Mouse (Mus musculus): ENCODE data around the gene Washc1. TPM values are rescaled to one million over a fixed set of nuclear protein-coding genes. Genes with fewer than 3 reads are reported as not detected.
A peak's percentile ranks its signal among the peaks of the same experiment; 100 is the strongest.

Gene Washc1
- total and polyA plus RNA-seq, 2 experiments from 2014 or later: 28.3 to 38.3 TPM

DNA sequence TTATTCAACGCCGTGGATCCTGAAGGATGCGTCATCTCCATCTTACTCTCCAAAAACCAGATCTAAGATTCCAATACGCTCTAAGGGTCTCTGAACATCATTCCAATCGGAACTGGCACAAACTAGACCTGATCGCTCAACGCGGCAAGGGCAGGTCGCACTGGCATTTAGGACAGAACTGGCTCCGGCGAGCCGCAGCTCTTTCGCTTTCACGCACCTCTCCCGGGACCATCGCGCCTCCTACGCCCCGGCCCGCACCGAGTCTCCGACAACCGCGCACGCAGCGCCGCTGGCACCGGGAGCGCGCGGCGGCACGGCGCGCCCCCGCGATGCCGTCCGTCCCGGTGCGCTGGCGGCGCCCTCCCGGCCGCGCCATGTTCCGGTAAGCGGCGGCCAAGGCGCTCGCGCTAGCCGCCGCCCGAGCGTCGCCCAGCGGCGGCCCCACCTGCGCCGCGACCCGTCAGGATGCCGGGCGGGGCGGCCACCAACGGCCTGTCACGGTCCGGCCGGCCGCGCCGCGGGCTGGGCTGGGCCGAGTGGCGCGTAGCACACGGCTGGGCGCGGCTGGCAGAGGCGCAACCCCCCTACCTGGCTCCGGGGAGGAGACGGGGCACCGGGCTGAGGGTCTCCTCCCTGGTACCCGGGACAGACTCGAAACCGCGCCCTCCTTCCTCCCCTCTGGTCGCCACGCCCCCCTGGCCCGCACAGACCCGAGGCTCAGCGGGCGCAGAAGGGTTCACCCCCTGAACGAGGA, 35.0 kb upstream of the Washc1 start:
- ATAC-seq (ENCODE audit: insufficient read depth, low read depth): peak; percentile 72
- Histone ChIP-seq H3K9me3 (replicated peaks; ENCODE audit: control insufficient read depth, low read length) (no peaks in the 10 kb centered on the region), H3K27ac (ENCODE audit: low read depth) (peak overlapping the region; percentile 88), H3K4me1 (ENCODE audit: control insufficient read depth, insufficient read depth) (peaks cover 3% of the 10 kb centered on the region; the same call in 1 of the 2 replicates), H3K4me2 (ENCODE audit: low read depth, low read length) (peak overlapping the region; percentile 86), H3K4me3 (ENCODE audit: low read depth, low read length) (peak overlapping the region; percentile 87), H3K9ac (replicated peaks; ENCODE audit: low read depth, low read length) (peak overlapping the region; percentile 79), H3K36me3 (replicated peaks; ENCODE audit: control insufficient read depth, insufficient read depth, low read length) (peaks cover 31% of the 10 kb centered on the region), H3K27me3 (ENCODE audit: control insufficient read depth, insufficient read depth, low read length) (no peaks in the 10 kb centered on the region)
- peak; percentile 31 for DNase-seq (ENCODE audit: low spot score)
- under 1% methylated on average over 86 of the region's 95 CpGs for WGBS
- TF ChIP-seq CTCF (IDR thresholded peaks at IDR 0.05; ENCODE audit: low read depth) (no peak), EP300 (IDR thresholded peaks at IDR 0.05; ENCODE audit: low read depth) (no peak)

DNA sequence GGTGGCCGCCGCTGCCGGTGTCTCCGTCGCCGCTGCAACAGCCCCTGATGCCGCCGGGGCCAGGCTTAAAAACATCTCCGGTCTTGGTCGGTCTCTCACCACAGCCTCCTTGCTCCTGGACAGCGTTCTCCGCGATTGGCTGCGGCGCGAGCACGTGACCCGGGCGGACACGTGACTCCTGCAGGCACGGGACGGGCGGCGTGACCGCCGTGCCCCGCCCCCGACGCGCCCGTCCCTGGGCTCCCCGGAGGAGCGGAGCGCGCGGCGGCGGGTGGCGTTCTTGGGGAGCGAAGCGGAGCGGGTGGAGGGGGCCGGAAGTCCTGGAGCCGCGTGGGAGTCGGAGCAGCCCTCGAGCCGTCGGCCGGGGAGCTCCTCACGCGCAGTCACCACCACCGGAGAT, 34.4 kb upstream of the Washc1 start, which contains the start of gene Ankrd12:
Gene Ankrd12, minus strand, starts transcription at position 156 of the 400 bp plus-strand sequence.
- H3K36me3 ChIP-seq (replicated peaks; ENCODE audit: control insufficient read depth, insufficient read depth, low read length): peaks cover 36% of the 10 kb centered on the region
- peak; percentile 99 for ATAC-seq (ENCODE audit: insufficient read depth, low read depth)
- WGBS: 3% methylated on average over 52 of the region's 53 CpGs
- H3K9ac ChIP-seq (replicated peaks; ENCODE audit: low read depth, low read length): peak within 1 kb of the TSS; percentile 79
- peaks cover 3% of the 10 kb centered on the region; the same call in 1 of the 2 replicates for H3K4me1 ChIP-seq (ENCODE audit: control insufficient read depth, insufficient read depth)
- H3K27ac ChIP-seq (ENCODE audit: low read depth): peak within 1 kb of the TSS; percentile 88
- TF ChIP-seq CTCF (IDR thresholded peaks at IDR 0.05; ENCODE audit: low read depth): no peak
- TF ChIP-seq EP300 (IDR thresholded peaks at IDR 0.05; ENCODE audit: low read depth): no peak
- H3K4me2 ChIP-seq (ENCODE audit: low read depth, low read length): peak within 1 kb of the TSS; percentile 86
- no peaks in the 10 kb centered on the region for H3K27me3 ChIP-seq (ENCODE audit: control insufficient read depth, insufficient read depth, low read length)
- no peaks in the 10 kb centered on the region for H3K9me3 ChIP-seq (replicated peaks; ENCODE audit: control insufficient read depth, low read length)
- peak; percentile 89 for DNase-seq (ENCODE audit: low spot score)
- H3K4me3 ChIP-seq (ENCODE audit: low read depth, low read length): peak within 1 kb of the TSS; percentile 87

DNA sequence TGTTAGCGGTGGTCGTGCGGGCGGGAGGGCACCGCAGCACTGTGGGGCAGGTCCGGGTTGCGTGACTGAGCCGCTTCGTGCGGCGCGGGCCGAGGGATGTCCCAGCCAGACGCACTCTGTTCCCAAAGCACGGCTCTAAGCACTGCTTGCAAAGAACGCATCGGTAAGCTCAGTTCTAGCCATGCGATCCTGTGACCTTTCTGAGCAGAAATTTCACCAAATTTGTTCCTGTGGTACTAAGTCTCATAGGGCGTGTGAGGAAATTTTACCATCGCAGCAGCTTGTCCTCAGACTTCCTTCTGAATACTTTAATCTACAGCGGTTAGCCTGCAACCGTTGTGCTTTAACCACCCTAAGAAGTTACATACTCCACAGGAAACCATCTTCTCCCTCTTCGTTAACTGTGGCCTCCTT, 33.9 kb upstream of the Washc1 start:
- ATAC-seq (ENCODE audit: insufficient read depth, low read depth) (peak; percentile 22), DNase-seq (ENCODE audit: low spot score) (no peak)
- TF ChIP-seq EP300 (IDR thresholded peaks at IDR 0.05; ENCODE audit: low read depth): no peak
- no peak for TF ChIP-seq CTCF (IDR thresholded peaks at IDR 0.05; ENCODE audit: low read depth)
- peak overlapping the region; percentile 87 for H3K4me3 ChIP-seq (ENCODE audit: low read depth, low read length)
- H3K9ac ChIP-seq (replicated peaks; ENCODE audit: low read depth, low read length): peak overlapping the region; percentile 79
- no peaks in the 10 kb centered on the region for H3K27me3 ChIP-seq (ENCODE audit: control insufficient read depth, insufficient read depth, low read length)
- peaks cover 36% of the 10 kb centered on the region for H3K36me3 ChIP-seq (replicated peaks; ENCODE audit: control insufficient read depth, insufficient read depth, low read length)
- WGBS: under 1% methylated on average over 23 of the region's 23 CpGs
- peak overlapping the region; percentile 86 for H3K4me2 ChIP-seq (ENCODE audit: low read depth, low read length)
- H3K9me3 ChIP-seq (replicated peaks; ENCODE audit: control insufficient read depth, low read length): no peaks in the 10 kb centered on the region
- peak overlapping the region; percentile 88 for H3K27ac ChIP-seq (ENCODE audit: low read depth)
- H3K4me1 ChIP-seq (ENCODE audit: control insufficient read depth, insufficient read depth): peaks cover 3% of the 10 kb centered on the region; the same call in 1 of the 2 replicates

DNA sequence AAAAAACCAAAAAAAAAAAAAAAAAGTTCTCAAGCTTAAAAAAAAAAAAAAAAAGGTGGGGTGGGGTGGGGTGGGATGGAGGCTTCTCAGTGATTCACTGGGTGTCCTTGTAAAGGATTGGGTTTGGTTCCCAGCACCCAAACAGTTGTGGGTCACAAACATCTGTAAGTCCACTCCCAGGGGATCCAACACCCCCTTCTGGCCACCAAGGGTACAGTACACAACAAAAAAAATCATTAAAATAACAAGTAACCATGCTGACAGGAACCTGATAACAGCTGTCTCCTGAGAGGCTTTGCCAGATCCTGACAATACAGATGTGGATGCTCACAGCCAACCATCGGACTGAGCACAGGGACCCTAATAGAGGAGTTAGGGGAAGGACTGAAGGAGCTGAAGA, 26.9 kb upstream of the Washc1 start:
- no peak for ATAC-seq (ENCODE audit: insufficient read depth, low read depth)
- H3K36me3 ChIP-seq (replicated peaks; ENCODE audit: control insufficient read depth, insufficient read depth, low read length): peaks cover 62% of the 10 kb centered on the region
- no peak for TF ChIP-seq EP300 (IDR thresholded peaks at IDR 0.05; ENCODE audit: low read depth)
- no peak for TF ChIP-seq CTCF (IDR thresholded peaks at IDR 0.05; ENCODE audit: low read depth)
- H3K4me1 ChIP-seq (ENCODE audit: control insufficient read depth, insufficient read depth): no peaks in the 10 kb centered on the region
- no peaks in the 10 kb centered on the region for H3K9me3 ChIP-seq (replicated peaks; ENCODE audit: control insufficient read depth, low read length)
- H3K4me3 ChIP-seq (ENCODE audit: low read depth, low read length): no peak overlapping the region
- no peak for DNase-seq (ENCODE audit: low spot score)
- no peak overlapping the region for H3K4me2 ChIP-seq (ENCODE audit: low read depth, low read length)
- H3K27ac ChIP-seq (ENCODE audit: low read depth): no peak overlapping the region
- H3K9ac ChIP-seq (replicated peaks; ENCODE audit: low read depth, low read length): no peak overlapping the region
- no peaks in the 10 kb centered on the region for H3K27me3 ChIP-seq (ENCODE audit: control insufficient read depth, insufficient read depth, low read length)
- 14% methylated on average over 1 of the region's 1 CpGs for WGBS

DNA sequence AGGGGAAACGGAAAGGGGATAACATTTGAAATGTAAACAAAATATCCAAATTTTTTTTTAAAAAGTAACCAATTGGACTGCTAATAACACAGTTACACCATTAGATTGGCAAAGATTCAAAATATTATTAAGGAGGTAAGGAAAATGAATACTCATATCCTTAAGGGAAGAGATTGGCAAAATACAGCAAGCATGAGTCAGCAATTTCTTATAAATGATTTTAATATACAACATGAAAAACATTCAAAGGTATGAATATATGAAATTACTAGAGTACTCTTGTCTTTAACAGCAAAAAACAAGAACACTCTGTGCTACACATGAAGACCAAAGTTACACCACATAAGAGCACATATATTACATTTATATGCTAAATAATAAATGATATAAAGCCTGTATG, 26.3 kb upstream of the Washc1 start:
- DNase-seq (ENCODE audit: low spot score) (no peak), ATAC-seq (ENCODE audit: insufficient read depth, low read depth) (no peak)
- no peak for TF ChIP-seq EP300 (IDR thresholded peaks at IDR 0.05; ENCODE audit: low read depth)
- TF ChIP-seq CTCF (IDR thresholded peaks at IDR 0.05; ENCODE audit: low read depth): no peak
- no peak overlapping the region for H3K9ac ChIP-seq (replicated peaks; ENCODE audit: low read depth, low read length)
- H3K9me3 ChIP-seq (replicated peaks; ENCODE audit: control insufficient read depth, low read length): no peaks in the 10 kb centered on the region
- H3K4me2 ChIP-seq (ENCODE audit: low read depth, low read length): no peak overlapping the region
- 97% methylated on average over 1 of the region's 1 CpGs for WGBS
- H3K4me1 ChIP-seq (ENCODE audit: control insufficient read depth, insufficient read depth): no peaks in the 10 kb centered on the region
- H3K36me3 ChIP-seq (replicated peaks; ENCODE audit: control insufficient read depth, insufficient read depth, low read length): peaks cover 61% of the 10 kb centered on the region
- H3K27ac ChIP-seq (ENCODE audit: low read depth): no peak overlapping the region
- no peak overlapping the region for H3K4me3 ChIP-seq (ENCODE audit: low read depth, low read length)
- no peaks in the 10 kb centered on the region for H3K27me3 ChIP-seq (ENCODE audit: control insufficient read depth, insufficient read depth, low read length)
